Mouse (Mus musculus) telencephalon, adult 2 months (tissue): ENCODE measurements around the gene Rnf214.
"Not testable (repeated sequence)": the region's sequence is repeated elsewhere in the genome, so short reads cannot be mapped to it uniquely, and the experiment has no call there.

Experiments
- DNase-seq: peaks from one replicate; pipeline ENCODE4 v3.0.0-alpha.2; 2011; ENCODE audit warnings: low read depth, low spot score

Gene Rnf214

GRCm38 (mm10) chr9:45850528-45851155 is 56.1 kb downstream of the Rnf214 start:
- DNase-seq, result no peak

- peak; percentile 91 for DNase-seq
These were observed 56.9 kb downstream of the Rnf214 start for GRCm38 (mm10) chr9:45849528-45850408.

- no peak for DNase-seq
These were observed 59.7 kb downstream of the Rnf214 start for GRCm38 (mm10) chr9:45846891-45847460.

- not testable (repeated sequence) for DNase-seq
These were observed 60.5 kb downstream of the Rnf214 start for GRCm38 (mm10) chr9:45846176-45846575.

GRCm38 (mm10) chr9:45845541-45845940 is 61.2 kb downstream of the Rnf214 start:
- DNase-seq, result no peak

GRCm38 (mm10) chr9:45843780-45844179 is 62.9 kb downstream of the Rnf214 start:
- peak; percentile 69 for DNase-seq

- no peak for DNase-seq
These were observed 63.7 kb downstream of the Rnf214 start for GRCm38 (mm10) chr9:45843007-45843406.

GRCm38 (mm10) chr9:45841458-45841857 is 65.3 kb downstream of the Rnf214 start:
- no peak for DNase-seq

GRCm38 (mm10) chr9:45840331-45840730 is 66.4 kb downstream of the Rnf214 start:
- no peak for DNase-seq

GRCm38 (mm10) chr9:45839982-45840300 is 66.8 kb downstream of the Rnf214 start:
- DNase-seq, result no peak

- DNase-seq, result no peak
These were observed 67.4 kb downstream of the Rnf214 start for GRCm38 (mm10) chr9:45839139-45839981.

- peak; percentile 91 for DNase-seq
These were observed 68.1 kb downstream of the Rnf214 start, which contains the start of gene Bace1 for GRCm38 (mm10) chr9:45838434-45839138. Gene Bace1 (plus strand): TSS chr9:45838580.

GRCm38 (mm10) chr9:45838069-45838433 is 68.7 kb downstream of the Rnf214 start:
- DNase-seq, result no peak

GRCm38 (mm10) chr9:45833461-45833860 is 73.2 kb downstream of the Rnf214 start:
- no peak for DNase-seq

- DNase-seq, result no peak
These were observed 73.8 kb downstream of the Rnf214 start for GRCm38 (mm10) chr9:45832898-45833297.

GRCm38 (mm10) chr9:45829107-45829506 is 77.6 kb downstream of the Rnf214 start:
- DNase-seq, result peak; percentile 72

- DNase-seq, result peak; percentile 93
These were observed 78.3 kb downstream of the Rnf214 start, which contains the start of gene Cep164 for GRCm38 (mm10) chr9:45828291-45828963. Gene Cep164 (minus strand): TSS chr9:45828691.

GRCm38 (mm10) chr9:45827663-45828290 is 78.9 kb downstream of the Rnf214 start:
- DNase-seq, result no peak

- DNase-seq, result no peak
These were observed 88.2 kb downstream of the Rnf214 start for GRCm38 (mm10) chr9:45818406-45819011.

- no peak for DNase-seq
These were observed 91.2 kb downstream of the Rnf214 start for GRCm38 (mm10) chr9:45815525-45815924.
